Mouse (Mus musculus) Muller cell, postnatal 12 days (primary cell): ENCODE results near the gene Pptc7.

Source experiments
- DNase-seq: peaks from one replicate; pipeline ENCODE4 v3.0.0-alpha.2; 2015; ENCODE audit errors: inconsistent ontology term

Gene Pptc7

GRCm38 (mm10) chr5:122284183-122285028, at the start of gene Pptc7:
TSS of gene Pptc7 (plus strand) at chr5:122284365.
- peak; percentile 94 for DNase-seq

DNA sequence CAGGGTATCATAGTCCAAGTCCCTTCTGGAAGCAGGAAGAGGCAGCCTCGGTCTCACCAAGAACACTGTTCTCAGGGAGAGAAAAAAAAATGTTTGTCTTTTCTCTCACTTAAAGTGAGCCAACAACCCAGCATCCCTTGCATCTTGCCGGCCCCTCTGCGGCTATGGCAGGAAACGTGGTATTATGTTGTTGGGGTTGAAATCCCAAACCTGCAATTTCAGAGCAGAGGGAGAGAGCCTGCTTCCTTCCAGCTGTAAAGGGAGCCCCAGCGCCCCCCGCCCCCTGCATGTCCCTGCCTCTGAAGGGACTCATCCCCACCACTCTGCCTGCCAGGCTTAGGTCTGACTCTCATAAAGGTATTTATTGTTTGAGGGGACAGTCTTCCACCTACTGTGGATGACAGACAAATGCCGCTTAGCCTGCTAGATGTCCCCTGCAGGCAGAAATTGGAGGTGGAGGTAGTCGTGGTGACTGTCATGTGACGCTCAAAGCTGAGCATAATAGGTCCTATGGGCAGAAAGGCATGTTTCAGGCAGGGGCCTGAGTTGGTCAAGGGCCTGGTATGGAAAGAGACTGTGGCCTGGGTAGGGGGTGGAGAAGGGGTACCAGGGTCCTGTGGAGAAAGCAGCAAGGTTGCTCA, 48.8 kb upstream of the Pptc7 start:
- DNase-seq = no peak

DNA sequence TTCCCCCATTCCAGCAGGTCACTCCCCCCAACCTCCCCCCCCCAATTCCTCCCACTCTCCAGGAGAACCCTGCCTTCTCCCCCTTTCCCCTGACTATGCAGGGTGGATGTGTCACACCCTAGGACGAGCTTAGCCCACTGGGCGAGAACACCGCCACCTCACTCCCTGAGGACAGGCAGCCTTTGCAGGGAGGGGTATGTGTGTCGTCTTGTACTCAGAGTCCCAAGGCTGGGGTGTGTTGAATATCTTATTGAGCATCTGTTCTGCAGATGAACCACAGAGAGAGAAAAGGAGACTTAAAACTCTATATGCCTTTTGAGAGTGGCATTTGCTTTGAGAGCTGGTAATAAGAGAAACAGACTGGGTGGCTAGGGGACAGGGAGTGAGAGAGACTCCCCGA, 47.0 kb upstream of the Pptc7 start:
- no peak for DNase-seq

DNA sequence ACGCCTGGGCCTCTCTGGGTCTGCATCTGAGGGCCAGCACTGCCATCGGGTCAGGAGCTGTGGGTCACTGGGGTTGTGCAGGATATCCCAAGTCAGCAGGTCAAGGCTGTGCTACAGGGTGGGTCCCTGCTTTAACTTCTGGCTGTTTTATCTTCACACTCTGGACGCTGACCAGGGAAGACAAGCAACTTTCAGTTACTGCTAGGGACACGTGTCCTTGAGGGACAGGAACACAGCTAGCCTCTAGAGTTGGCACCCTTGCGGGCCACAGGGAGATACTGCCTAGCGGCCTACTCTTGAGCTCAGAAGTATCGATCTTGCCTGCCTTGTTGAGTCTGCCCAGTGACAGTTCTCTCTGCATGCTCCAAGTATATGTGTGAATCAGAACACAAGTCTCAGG, 44.5 kb upstream of the Pptc7 start:
- no peak for DNase-seq

DNA sequence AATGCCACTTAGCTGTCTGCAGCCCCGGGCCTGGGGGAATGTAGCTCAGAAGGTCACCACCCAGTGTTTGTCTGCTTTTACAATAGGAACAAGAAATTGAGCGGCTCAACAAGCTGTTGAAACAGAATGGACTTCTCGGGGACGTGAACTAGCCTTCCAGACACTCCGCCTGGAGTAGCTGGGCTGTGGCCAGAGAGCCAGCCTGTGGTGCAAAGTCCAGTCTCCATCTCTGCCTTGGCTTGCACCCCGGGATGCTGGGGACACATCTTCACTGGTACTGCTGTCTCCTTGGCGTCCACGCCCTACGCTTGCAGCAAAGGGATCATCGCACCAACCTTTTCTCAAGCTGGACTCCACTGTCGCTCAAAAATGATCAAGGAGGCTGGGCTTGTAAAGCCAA, 43.6 kb upstream of the Pptc7 start:
- no peak for DNase-seq

DNA sequence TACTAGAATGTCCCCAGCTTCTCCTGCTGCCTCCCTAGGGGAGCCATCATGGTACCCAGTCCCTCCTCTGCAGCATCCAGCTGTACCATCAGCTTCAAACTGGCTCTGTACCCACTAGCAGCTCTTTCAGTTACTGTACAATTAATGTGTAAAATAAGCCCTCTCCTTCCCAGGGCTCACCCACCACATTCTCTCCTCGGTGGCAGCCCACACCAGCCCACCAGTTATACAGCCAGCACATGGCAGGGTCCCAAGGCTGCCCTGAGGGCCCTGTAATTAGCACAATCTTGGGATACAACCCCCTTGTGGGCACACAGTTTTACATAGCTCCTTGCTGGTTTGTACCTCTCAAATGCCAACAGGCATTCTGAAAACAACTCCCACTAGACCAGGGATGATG, 43.2 kb upstream of the Pptc7 start:
- no peak for DNase-seq

GRCm38 (mm10) chr5:122242521-122243123, 41.5 kb upstream of the Pptc7 start:
- no peak for DNase-seq

GRCm38 (mm10) chr5:122243781-122244523, 40.2 kb upstream of the Pptc7 start:
- DNase-seq = no peak

DNA sequence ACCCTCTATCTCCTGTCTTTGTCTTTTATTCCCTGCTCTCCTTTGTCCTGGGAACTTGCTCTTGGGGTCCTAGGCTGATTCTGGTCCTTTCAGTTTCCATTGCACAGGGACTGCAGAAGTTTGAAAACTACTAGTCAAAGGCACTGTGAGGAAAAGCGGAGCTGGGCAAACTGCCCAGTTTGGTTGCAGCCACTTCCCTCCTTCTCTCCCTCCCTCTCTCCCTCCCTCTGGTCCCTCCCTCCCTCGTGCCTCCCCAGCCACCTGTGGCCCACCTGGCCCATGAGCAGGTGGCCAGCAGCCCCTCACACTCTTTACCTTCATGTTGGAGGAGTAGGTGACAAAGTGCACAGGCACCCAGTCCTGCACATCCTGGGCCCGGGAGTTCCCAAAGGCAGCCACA, 39.0 kb upstream of the Pptc7 start:
- DNase-seq = no peak

DNA sequence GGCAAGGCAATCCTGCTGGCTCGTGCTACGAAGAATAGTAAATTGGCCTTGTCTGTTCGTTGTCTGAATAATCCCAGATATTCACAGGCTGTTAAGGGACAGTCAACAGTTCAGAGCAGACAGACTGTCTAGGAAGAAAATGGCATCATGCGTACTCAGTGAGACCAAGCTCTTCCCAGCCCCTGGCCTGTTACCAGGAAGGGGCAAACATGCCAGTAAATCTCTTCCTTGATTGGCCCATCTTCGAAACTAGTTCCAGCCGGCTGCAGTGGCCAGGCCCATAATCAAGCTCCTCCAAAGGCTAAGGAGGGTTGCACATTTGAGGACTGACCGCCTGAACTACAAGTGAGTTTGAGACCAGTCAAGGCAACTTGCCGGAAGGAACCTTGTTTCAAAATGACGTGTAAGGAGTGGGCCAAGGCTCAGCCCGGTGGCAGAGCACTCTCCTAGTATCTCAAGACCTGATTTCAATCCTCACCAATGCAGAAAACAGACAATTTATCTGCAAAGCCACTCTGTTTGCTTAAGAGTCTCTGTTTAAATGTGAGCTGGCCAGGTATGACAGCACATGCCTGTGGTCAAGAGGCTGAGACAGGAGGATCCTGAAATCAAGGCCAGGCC, 37.5 kb upstream of the Pptc7 start:
- DNase-seq = no peak

DNA sequence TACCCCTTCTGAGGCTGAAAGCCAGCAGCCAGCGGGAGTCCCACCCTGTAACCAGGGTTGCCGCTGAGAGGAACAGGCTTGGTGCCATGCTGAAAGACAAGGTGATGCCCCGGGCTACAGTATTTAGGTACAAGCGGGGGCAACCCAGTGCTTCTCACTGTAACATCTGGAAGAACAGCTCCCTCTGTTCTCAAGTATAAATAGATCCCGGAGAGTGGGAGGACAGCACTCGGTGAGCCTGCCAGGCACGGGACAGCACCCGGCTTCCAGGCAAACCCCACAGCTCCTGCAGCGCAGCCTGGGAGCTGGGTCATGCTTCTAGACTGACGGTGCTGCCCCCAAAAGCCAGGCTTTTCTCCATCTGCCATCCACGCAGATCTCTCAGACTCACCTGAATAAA, 36.6 kb upstream of the Pptc7 start:
- DNase-seq = no peak

GRCm38 (mm10) chr5:122247934-122248333, 36.2 kb upstream of the Pptc7 start:
- no peak for DNase-seq

DNA sequence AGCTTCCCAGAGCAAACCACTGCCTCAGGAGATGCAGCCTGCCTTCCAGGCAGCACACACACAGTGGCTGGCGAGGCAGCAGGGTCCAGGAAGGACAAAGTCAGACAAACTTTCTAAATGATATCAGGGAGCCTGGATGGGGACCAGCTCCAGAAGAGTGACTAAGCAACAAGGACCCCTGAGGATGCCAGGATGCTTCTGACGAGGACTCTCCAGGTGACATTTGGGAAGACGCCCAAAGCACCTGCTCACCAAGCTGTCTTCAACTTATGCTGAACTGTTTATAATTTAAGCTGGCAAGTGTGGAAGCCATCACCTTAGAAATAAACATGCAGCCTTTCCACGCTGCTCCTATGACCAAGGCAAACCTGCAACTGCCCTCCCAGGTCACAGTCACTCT, 34.9 kb upstream of the Pptc7 start:
- no peak for DNase-seq

- DNase-seq = no peak
Measured at GRCm38 (mm10) chr5:122251895-122252606, 32.1 kb upstream of the Pptc7 start.

GRCm38 (mm10) chr5:122258027-122258741, 26.0 kb upstream of the Pptc7 start:
- DNase-seq = no peak

GRCm38 (mm10) chr5:122262104-122262503, 22.1 kb upstream of the Pptc7 start:
- DNase-seq = no peak

DNA sequence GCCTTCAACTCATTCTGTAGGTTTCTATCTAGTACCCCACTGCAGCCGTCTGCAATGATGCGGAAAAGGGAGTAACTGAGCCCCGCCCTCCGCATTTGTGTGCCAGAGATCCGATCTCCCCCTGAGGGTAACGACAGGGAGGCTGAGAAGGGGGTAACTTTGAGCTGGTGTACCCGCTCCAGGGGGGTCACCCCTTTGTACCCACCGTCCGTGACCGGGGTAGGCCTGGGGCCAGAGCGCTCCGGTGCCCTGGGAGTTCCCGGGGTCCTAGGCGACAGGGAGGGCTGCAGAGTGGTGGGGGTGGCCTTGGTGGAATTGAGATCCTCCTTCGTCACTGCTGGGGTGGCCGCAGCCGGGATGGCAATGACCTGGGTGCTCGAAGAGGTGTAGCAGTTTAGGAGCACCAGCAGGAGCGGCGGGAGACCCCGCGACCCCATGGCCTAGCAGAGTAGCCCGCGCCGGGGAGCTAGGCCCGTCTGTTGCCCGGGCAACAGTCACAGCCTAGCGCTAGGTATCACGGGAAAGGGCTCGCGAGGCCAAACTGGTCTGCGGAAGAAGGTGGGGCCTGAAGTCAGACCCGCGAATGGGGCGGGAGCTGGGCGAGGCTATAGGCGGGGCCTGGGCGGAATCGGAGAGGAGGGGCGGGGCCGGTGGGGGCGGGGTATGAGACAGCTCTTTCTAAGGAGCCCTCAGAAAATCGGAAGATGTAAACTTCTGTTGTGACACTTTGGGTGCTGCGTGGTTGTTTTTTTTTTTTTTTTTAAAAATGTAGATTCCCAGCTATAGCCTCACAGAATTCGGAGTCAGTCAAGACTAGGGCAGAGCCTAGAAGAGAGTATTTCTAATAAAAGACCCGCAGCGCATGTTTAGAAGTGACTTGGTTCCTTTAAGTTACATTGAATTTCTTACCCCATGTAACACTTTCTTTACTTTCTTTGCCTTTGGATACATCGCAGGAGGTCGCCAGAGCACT, 19.9 kb upstream of the Pptc7 start, which contains the start of gene Tctn1:
TSS of gene Tctn1 (minus strand) at position 528 of the 973 bp plus-strand sequence.
- peak; percentile 93 for DNase-seq

DNA sequence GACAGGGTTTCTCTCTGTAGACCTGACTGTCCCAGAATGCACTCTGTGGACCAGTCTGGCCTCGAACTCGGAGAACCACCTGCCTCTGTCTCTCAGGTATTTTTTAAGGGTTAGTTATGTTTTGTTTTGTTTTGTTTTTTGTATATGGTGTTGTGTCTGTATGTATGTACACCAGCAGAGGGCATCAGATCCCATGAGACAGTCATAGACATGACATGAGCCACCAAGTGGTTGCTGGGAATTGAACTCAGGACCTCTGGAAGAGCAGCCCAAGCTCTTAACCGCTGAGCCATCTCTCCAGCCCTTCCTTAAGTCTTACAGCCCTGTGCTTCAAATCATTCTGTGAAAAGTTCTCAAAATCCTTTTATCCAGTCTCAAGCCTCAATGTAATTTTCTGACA, 19.0 kb upstream of the Pptc7 start:
- DNase-seq = no peak

DNA sequence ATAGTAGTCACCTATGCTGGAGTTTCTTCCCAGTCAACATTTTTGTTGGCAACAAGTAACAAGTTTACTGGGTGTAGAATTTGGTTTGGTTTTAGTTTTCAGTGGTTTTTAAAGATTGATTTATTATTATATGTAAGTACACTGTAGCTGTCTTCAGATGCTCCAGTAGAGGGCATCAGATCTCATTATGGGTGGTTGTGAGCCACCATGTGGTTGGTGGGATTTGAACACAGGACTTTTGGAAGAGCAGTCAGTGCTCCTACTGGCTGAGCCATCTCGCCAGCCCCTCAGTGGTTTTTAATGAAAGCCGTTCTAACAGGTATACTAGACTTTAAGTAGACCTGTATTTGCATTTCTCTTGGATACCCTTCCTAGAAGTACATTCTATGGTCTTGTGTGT, 18.2 kb upstream of the Pptc7 start:
- DNase-seq = no peak
